Mouse (Mus musculus): ENCODE results near the gene Trip13. TPM values are rescaled to one million over a fixed set of nuclear protein-coding genes. Genes with fewer than 3 reads are reported as not detected.

The Trip13 gene
- polyA plus RNA-seq, 1 experiment from 2014 or later, result 13.8 TPM

GRCm38 (mm10) chr13:73907136-73907535, 30.4 kb downstream of the Trip13 start:
- Histone ChIP-seq H3K27me3 (ENCODE audit: control insufficient read depth, insufficient read depth, low read depth, low read length) (no peaks in the 10 kb centered on the region), H3K9me3 (replicated peaks; ENCODE audit: control insufficient read depth, low read length) (no peaks in the 10 kb centered on the region), H3K4me2 (ENCODE audit: low read depth, low read length) (no peak overlapping the region), H3K9ac (ENCODE audit: low read depth, low read length) (no peak overlapping the region), H3K27ac (ENCODE audit: low read length) (no peak overlapping the region), H3K4me1 (ENCODE audit: control insufficient read depth, low read depth, low read length) (no peaks in the 10 kb centered on the region), H3K36me3 (ENCODE audit: control insufficient read depth, insufficient read depth) (no peaks in the 10 kb centered on the region), H3K4me3 (ENCODE audit: low read depth, low read length) (no peak overlapping the region)
- ATAC-seq (ENCODE audit: low read depth), result no peak
- 74% methylated on average over 5 of the region's 5 CpGs for WGBS (ENCODE audit: insufficient replicate concordance)

GRCm38 (mm10) chr13:73897561-73897960, 40.0 kb downstream of the Trip13 start:
- no peak overlapping the region for H3K27ac ChIP-seq (ENCODE audit: low read length)
- H3K36me3 ChIP-seq (ENCODE audit: control insufficient read depth, insufficient read depth), result no peaks in the 10 kb centered on the region
- no peak overlapping the region for H3K4me2 ChIP-seq (ENCODE audit: low read depth, low read length)
- no peaks in the 10 kb centered on the region for H3K9me3 ChIP-seq (replicated peaks; ENCODE audit: control insufficient read depth, low read length)
- no peaks in the 10 kb centered on the region for H3K27me3 ChIP-seq (ENCODE audit: control insufficient read depth, insufficient read depth, low read depth, low read length)
- WGBS (ENCODE audit: insufficient replicate concordance), result 54% methylated on average over 3 of the region's 3 CpGs
- ATAC-seq (ENCODE audit: low read depth), result no peak
- H3K4me1 ChIP-seq (ENCODE audit: control insufficient read depth, low read depth, low read length), result no peaks in the 10 kb centered on the region
- no peak overlapping the region for H3K9ac ChIP-seq (ENCODE audit: low read depth, low read length)
- H3K4me3 ChIP-seq (ENCODE audit: low read depth, low read length), result no peak overlapping the region

DNA sequence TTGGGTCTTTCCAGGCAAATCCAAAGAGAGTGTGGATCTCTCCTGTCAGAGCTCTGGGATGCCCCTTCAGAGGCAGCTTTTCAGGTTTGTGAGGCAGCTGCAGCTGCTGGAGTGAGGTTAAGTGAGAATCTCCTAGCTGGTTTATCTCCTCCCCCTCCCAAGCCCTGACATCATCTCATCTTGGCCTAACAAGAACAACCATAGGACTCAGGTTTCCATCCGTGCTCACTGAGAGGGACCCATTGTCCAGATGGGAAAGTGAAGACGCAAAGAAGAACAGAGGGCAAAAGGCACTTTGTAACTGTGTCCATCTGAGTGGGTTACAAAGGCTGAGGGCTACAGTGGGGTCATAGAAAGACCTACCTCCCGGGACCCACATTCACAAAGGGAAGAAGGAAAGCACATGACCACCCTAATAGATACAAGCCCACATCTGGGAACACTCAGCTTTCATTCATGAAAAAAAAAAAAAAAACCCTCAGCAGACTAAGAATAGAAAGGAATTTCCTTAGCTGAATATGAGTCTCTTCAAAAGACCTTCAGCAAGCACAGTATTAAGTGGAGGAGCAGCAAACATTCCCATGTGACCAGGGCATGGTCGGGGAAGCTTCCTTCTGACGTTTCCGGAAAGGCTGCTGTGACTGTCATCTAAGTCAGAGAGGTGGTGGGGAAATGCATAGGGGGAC, 44.9 kb downstream of the Trip13 start:
- no peaks in the 10 kb centered on the region for H3K9me3 ChIP-seq (replicated peaks; ENCODE audit: control insufficient read depth, low read length)
- no peak overlapping the region for H3K9ac ChIP-seq (ENCODE audit: low read depth, low read length)
- peak; percentile 21; the same call in 1 of the 2 replicates for ATAC-seq (ENCODE audit: low read depth)
- H3K4me3 ChIP-seq (ENCODE audit: low read depth, low read length), result no peak overlapping the region
- H3K27me3 ChIP-seq (ENCODE audit: control insufficient read depth, insufficient read depth, low read depth, low read length), result no peaks in the 10 kb centered on the region
- WGBS (ENCODE audit: insufficient replicate concordance), result 43% methylated on average over 6 of the region's 6 CpGs
- H3K4me2 ChIP-seq (ENCODE audit: low read depth, low read length), result no peak overlapping the region
- no peak overlapping the region for H3K27ac ChIP-seq (ENCODE audit: low read length)
- no peaks in the 10 kb centered on the region for H3K4me1 ChIP-seq (ENCODE audit: control insufficient read depth, low read depth, low read length)
- H3K36me3 ChIP-seq (ENCODE audit: control insufficient read depth, insufficient read depth), result no peaks in the 10 kb centered on the region

- Histone ChIP-seq H3K9me3 (replicated peaks; ENCODE audit: control insufficient read depth, low read length) (no peaks in the 10 kb centered on the region), H3K4me1 (ENCODE audit: control insufficient read depth, low read depth, low read length) (no peaks in the 10 kb centered on the region), H3K4me3 (ENCODE audit: low read depth, low read length) (no peak overlapping the region), H3K27ac (ENCODE audit: low read length) (no peak overlapping the region), H3K4me2 (ENCODE audit: low read depth, low read length) (no peak overlapping the region), H3K36me3 (ENCODE audit: control insufficient read depth, insufficient read depth) (no peaks in the 10 kb centered on the region), H3K9ac (ENCODE audit: low read depth, low read length) (no peak overlapping the region), H3K27me3 (ENCODE audit: control insufficient read depth, insufficient read depth, low read depth, low read length) (no peaks in the 10 kb centered on the region)
- WGBS (ENCODE audit: insufficient replicate concordance), result 66% methylated on average over 4 of the region's 4 CpGs
- ATAC-seq (ENCODE audit: low read depth), result no peak
Observed at GRCm38 (mm10) chr13:73887415-73887874, 50.1 kb downstream of the Trip13 start.

GRCm38 (mm10) chr13:73886601-73887000, 51.0 kb downstream of the Trip13 start:
- no peaks in the 10 kb centered on the region for H3K9me3 ChIP-seq (replicated peaks; ENCODE audit: control insufficient read depth, low read length)
- ATAC-seq (ENCODE audit: low read depth), result no peak
- 58% methylated on average over 5 of the region's 5 CpGs for WGBS (ENCODE audit: insufficient replicate concordance)

GRCm38 (mm10) chr13:73886066-73886465, 51.5 kb downstream of the Trip13 start:
- Histone ChIP-seq H3K27ac (ENCODE audit: low read length) (no peak overlapping the region), H3K4me2 (ENCODE audit: low read depth, low read length) (no peak overlapping the region), H3K9ac (ENCODE audit: low read depth, low read length) (no peak overlapping the region), H3K4me1 (ENCODE audit: control insufficient read depth, low read depth, low read length) (no peaks in the 10 kb centered on the region), H3K36me3 (ENCODE audit: control insufficient read depth, insufficient read depth) (no peaks in the 10 kb centered on the region), H3K9me3 (replicated peaks; ENCODE audit: control insufficient read depth, low read length) (no peaks in the 10 kb centered on the region), H3K27me3 (ENCODE audit: control insufficient read depth, insufficient read depth, low read depth, low read length) (no peaks in the 10 kb centered on the region), H3K4me3 (ENCODE audit: low read depth, low read length) (no peak overlapping the region)
- WGBS (ENCODE audit: insufficient replicate concordance), result 43% methylated on average over 4 of the region's 4 CpGs
- ATAC-seq (ENCODE audit: low read depth), result peak; percentile 53; the same call in 1 of the 2 replicates

More at GRCm38 (mm10) chr13:73886601-73887000, 51.0 kb downstream of the Trip13 start:
- no peak overlapping the region for H3K4me2 ChIP-seq (ENCODE audit: low read depth, low read length)
- H3K4me3 ChIP-seq (ENCODE audit: low read depth, low read length), result no peak overlapping the region
- H3K4me1 ChIP-seq (ENCODE audit: control insufficient read depth, low read depth, low read length), result no peaks in the 10 kb centered on the region
- H3K36me3 ChIP-seq (ENCODE audit: control insufficient read depth, insufficient read depth), result no peaks in the 10 kb centered on the region
- H3K9ac ChIP-seq (ENCODE audit: low read depth, low read length), result no peak overlapping the region
- no peak overlapping the region for H3K27ac ChIP-seq (ENCODE audit: low read length)
- no peaks in the 10 kb centered on the region for H3K27me3 ChIP-seq (ENCODE audit: control insufficient read depth, insufficient read depth, low read depth, low read length)

DNA sequence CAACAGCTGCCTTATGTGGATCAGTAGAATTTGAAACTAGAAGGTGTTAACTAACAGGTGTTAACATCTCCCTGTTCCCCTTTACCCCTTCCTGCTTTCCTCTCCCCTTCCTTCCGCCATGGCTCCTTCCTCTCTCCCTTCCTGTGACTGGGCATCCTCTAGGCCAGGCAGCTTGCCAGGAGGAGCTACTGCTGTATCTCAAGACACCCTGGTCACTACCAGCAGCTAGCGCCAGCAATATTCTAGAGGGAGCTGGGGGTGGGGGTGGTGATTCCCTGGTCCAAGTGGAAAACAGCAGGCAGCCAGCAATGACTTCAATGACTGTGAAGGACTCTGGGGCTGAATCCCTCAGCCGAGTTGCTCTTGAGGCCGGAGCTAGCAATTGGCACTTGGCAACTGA, 51.9 kb downstream of the Trip13 start:
- no peak overlapping the region for H3K27ac ChIP-seq (ENCODE audit: low read length)
- H3K36me3 ChIP-seq (ENCODE audit: control insufficient read depth, insufficient read depth), result no peaks in the 10 kb centered on the region
- WGBS (ENCODE audit: insufficient replicate concordance), result 60% methylated on average over 4 of the region's 4 CpGs
- no peak overlapping the region for H3K4me3 ChIP-seq (ENCODE audit: low read depth, low read length)
- no peak overlapping the region for H3K9ac ChIP-seq (ENCODE audit: low read depth, low read length)
- no peaks in the 10 kb centered on the region for H3K27me3 ChIP-seq (ENCODE audit: control insufficient read depth, insufficient read depth, low read depth, low read length)
- H3K9me3 ChIP-seq (replicated peaks; ENCODE audit: control insufficient read depth, low read length), result no peaks in the 10 kb centered on the region
- H3K4me2 ChIP-seq (ENCODE audit: low read depth, low read length), result no peak overlapping the region
- H3K4me1 ChIP-seq (ENCODE audit: control insufficient read depth, low read depth, low read length), result no peaks in the 10 kb centered on the region
- ATAC-seq (ENCODE audit: low read depth), result no peak

DNA sequence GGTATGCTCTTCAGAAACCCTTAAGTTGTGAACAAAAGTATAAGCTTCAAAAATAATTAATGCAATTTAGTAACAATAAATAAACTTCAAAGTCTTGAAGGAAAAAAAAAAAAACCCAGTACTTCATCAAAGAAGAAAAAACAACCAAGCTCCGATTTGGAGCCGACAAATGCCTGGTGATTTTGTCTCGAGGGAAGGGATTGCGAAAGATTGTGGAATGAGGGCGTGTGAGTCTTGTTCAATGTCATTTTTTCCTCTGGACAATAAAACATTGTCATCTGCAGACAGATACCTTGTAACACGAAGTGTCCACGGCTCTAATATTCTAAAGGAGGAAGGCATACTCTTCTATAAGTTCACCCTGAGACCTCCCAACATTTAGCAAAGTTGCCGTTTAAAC, 56.2 kb downstream of the Trip13 start:
- WGBS (ENCODE audit: insufficient replicate concordance), result 64% methylated on average over 8 of the region's 8 CpGs
- Histone ChIP-seq H3K4me3 (ENCODE audit: low read depth, low read length) (no peak overlapping the region), H3K9ac (ENCODE audit: low read depth, low read length) (no peak overlapping the region), H3K27me3 (ENCODE audit: control insufficient read depth, insufficient read depth, low read depth, low read length) (no peaks in the 10 kb centered on the region), H3K27ac (ENCODE audit: low read length) (no peak overlapping the region), H3K36me3 (ENCODE audit: control insufficient read depth, insufficient read depth) (no peaks in the 10 kb centered on the region), H3K4me1 (ENCODE audit: control insufficient read depth, low read depth, low read length) (no peaks in the 10 kb centered on the region), H3K4me2 (ENCODE audit: low read depth, low read length) (no peak overlapping the region), H3K9me3 (replicated peaks; ENCODE audit: control insufficient read depth, low read length) (no peaks in the 10 kb centered on the region)
- no peak for ATAC-seq (ENCODE audit: low read depth)

DNA sequence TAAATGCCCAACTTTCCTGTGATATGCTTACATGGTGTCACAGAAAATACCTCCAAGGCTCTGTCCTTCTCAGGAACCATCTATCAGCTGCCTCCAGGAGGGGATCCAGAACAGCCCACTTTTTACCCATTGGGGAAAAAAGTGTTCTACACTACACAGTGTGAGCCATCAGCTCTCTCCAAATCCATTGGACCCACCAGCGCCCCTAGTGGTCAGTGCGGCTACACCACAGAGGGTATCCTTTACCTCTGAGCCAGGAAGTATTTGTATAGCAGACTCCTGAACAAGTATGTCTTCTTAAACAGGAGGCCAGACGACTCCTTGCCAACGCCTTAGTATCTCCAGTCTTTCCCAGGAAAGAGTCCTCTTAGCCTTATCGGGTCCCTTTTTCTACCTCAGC, 57.8 kb downstream of the Trip13 start:
- Histone ChIP-seq H3K4me3 (ENCODE audit: low read depth, low read length) (no peak overlapping the region), H3K27me3 (ENCODE audit: control insufficient read depth, insufficient read depth, low read depth, low read length) (no peaks in the 10 kb centered on the region), H3K36me3 (ENCODE audit: control insufficient read depth, insufficient read depth) (no peaks in the 10 kb centered on the region), H3K9ac (ENCODE audit: low read depth, low read length) (no peak overlapping the region), H3K4me2 (ENCODE audit: low read depth, low read length) (no peak overlapping the region), H3K9me3 (replicated peaks; ENCODE audit: control insufficient read depth, low read length) (no peaks in the 10 kb centered on the region), H3K27ac (ENCODE audit: low read length) (no peak overlapping the region), H3K4me1 (ENCODE audit: control insufficient read depth, low read depth, low read length) (no peaks in the 10 kb centered on the region)
- ATAC-seq (ENCODE audit: low read depth), result no peak
- WGBS (ENCODE audit: insufficient replicate concordance), result 57% methylated on average over 5 of the region's 5 CpGs

Measured in liver, embryonic 16.5 days (tissue).